In the genomic region with DNA sequence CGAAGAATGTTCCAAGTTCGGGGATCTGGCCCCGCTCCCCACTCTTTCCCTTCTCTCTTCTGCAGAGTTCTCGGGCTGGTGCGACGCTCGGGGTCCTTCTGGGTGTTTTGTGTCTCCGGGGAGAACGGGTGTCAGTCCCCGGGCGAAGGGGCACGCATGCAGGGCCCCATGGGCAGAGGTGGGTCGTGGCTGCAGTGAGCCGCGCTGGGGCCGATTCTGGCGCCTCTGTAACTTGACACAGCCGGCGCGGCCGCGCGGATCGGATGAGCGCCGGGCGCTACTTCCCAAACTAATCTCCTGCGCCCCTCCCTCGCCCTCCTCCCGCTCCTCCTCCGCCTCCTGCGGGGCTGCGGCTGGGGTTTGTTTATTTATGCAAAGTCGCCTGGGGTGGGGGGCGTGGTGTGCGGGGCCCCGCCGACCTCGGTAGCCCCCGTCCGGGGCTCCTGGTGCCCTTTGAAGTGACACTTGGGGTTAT, we compare ENCODE assay signal across 8 mouse cellular contexts. TPM values are rescaled to one million over a fixed set of nuclear protein-coding genes. Genes with fewer than 3 reads are reported as not detected.
DNase-seq lines count a peak whose midpoint lies in the region; ATAC-seq and TF ChIP-seq lines count a peak whose summit lies in the region.

A gene (minus strand): TSS at position 243 of the 475 bp plus-strand sequence.

- peak within 1 kb of the TSS; percentile 66 for H3K9ac ChIP-seq in ES-Bruce4 (ENCODE audit: low read depth, poor library complexity, severe bottlenecking)
- H3K9ac ChIP-seq in forebrain, postnatal 0 days, result peak within 1 kb of the TSS; percentile 18; the same call in 1 of the 2 replicates
- peak within 1 kb of the TSS; percentile 52 for H3K9ac ChIP-seq in midbrain, embryonic 13.5 days (replicated peaks)

- TF ChIP-seq EP300 in ES-Bruce4 (IDR thresholded peaks at IDR 0.05; ENCODE audit: insufficient read depth, low read depth, low read length), result no peak

- no peak for TF ChIP-seq POLR2A in ES-Bruce4 (IDR thresholded peaks at IDR 0.05; ENCODE audit: insufficient read depth, low read length)

- peak within 1 kb of the TSS; percentile 62 for H3K4me2 ChIP-seq in forebrain, postnatal 0 days (ENCODE audit: low read depth)
- H3K4me2 ChIP-seq in midbrain, embryonic 13.5 days (replicated peaks), result peak within 1 kb of the TSS; percentile 66

- TF ChIP-seq CTCF in ES-Bruce4 (IDR thresholded peaks at IDR 0.05; ENCODE audit: low read depth, low read length), result no peak
- TF ChIP-seq CTCF in forebrain, postnatal 0 days (IDR thresholded peaks at IDR 0.05; ENCODE audit: low read depth), result no peak

- no peak for ATAC-seq in forebrain, postnatal 0 days
- no peak for ATAC-seq in midbrain, embryonic 13.5 days

- DNase-seq in ZHBTc4 (ENCODE audit: low read depth, low spot score), result peak; percentile 81
- DNase-seq in forebrain, postnatal 0 days, result no peak
- DNase-seq in kidney, postnatal 14 days, result peak; percentile 45
- DNase-seq in spleen, postnatal 14 days (ENCODE audit: low spot score in 2 of 2), result no peak
- no peak for DNase-seq in left cerebral cortex, adult 9 months (ENCODE audit: low spot score in 2 of 2)
- no peak for DNase-seq in frontal cortex, postnatal 10 days (ENCODE audit: low spot score in 2 of 2)

- H3K27ac ChIP-seq in ES-Bruce4 (ENCODE audit: insufficient read depth, low read length), result no peak within 1 kb of the TSS
- H3K27ac ChIP-seq in forebrain, postnatal 0 days (ENCODE audit: low read depth, low read length), result no peak within 1 kb of the TSS
- no peak within 1 kb of the TSS for H3K27ac ChIP-seq in midbrain, embryonic 13.5 days

- H3K4me3 ChIP-seq in ES-Bruce4 (ENCODE audit: low read depth, low read length), result peak within 1 kb of the TSS; percentile 82
- H3K4me3 ChIP-seq in forebrain, postnatal 0 days (ENCODE audit: low read depth, low read length), result peak within 1 kb of the TSS; percentile 35
- H3K4me3 ChIP-seq in midbrain, embryonic 13.5 days (replicated peaks), result peak within 1 kb of the TSS; percentile 43

- no peaks in the 10 kb centered on the region for H3K36me3 ChIP-seq in ES-Bruce4 (ENCODE audit: control insufficient read depth, insufficient read depth, low read length, poor library complexity, severe bottlenecking)
- H3K36me3 ChIP-seq in forebrain, postnatal 0 days (ENCODE audit: insufficient read depth), result no peaks in the 10 kb centered on the region
- H3K36me3 ChIP-seq in midbrain, embryonic 13.5 days, result no peaks in the 10 kb centered on the region

- no peaks in the 10 kb centered on the region for H3K4me1 ChIP-seq in ES-Bruce4 (ENCODE audit: control insufficient read depth, insufficient read depth, low read length)
- H3K4me1 ChIP-seq in forebrain, postnatal 0 days (ENCODE audit: insufficient read depth), result no peaks in the 10 kb centered on the region
- peaks cover 21% of the 10 kb centered on the region for H3K4me1 ChIP-seq in midbrain, embryonic 13.5 days (replicated peaks)

- no peaks in the 10 kb centered on the region for H3K9me3 ChIP-seq in ES-Bruce4 (replicated peaks; ENCODE audit: control insufficient read depth, insufficient read depth, low read length, poor library complexity, severe bottlenecking)
- no peaks in the 10 kb centered on the region for H3K9me3 ChIP-seq in forebrain, postnatal 0 days (ENCODE audit: low read length)
- H3K9me3 ChIP-seq in midbrain, embryonic 13.5 days, result no peaks in the 10 kb centered on the region

- under 1% methylated on average over 40 of the region's 41 CpGs for WGBS in forebrain, postnatal 0 days
- WGBS in midbrain, embryonic 13.5 days, result under 1% methylated on average over 38 of the region's 41 CpGs

- peaks cover 7% of the 10 kb centered on the region; the same call in 1 of the 2 replicates for H3K27me3 ChIP-seq in ES-Bruce4 (ENCODE audit: control insufficient read depth, insufficient read depth, low read length, poor library complexity, severe bottlenecking)
- peaks cover 51% of the 10 kb centered on the region for H3K27me3 ChIP-seq in forebrain, postnatal 0 days (ENCODE audit: insufficient read depth, low read length)
- H3K27me3 ChIP-seq in midbrain, embryonic 13.5 days, result peaks cover 69% of the 10 kb centered on the region

RNA-seq across cellular contexts. Expression of the gene that starts here (rescaled TPM):
- polyA plus RNA-seq in ES-Bruce4 (2011; ENCODE audit: insufficient read depth, insufficient read length, low read depth, missing spikeins), result 0.59 and 1.0 TPM in 2 replicates
- total RNA-seq in forebrain, postnatal 0 days (2014; rRNA removed), result 2.4 and 3.7 TPM in 2 replicates
- 1.1 and 1.6 TPM in 2 replicates for polyA plus RNA-seq in forebrain, postnatal 0 days (2015; fragmentation: Nextera tagmentation; extraction: Ambion mirVana)
- polyA plus RNA-seq in midbrain, embryonic 13.5 days (2015; fragmentation: Nextera tagmentation; extraction: Ambion mirVana), result 1.1 and 1.2 TPM in 2 replicates

Comparison
In these comparisons a context has a peak if more than half of its experiments do, and no peak if none do; other contexts are left out.
1. DNase-seq: peak in ZHBTc4 (single experiment) and kidney, postnatal 14 days (single experiment); none in forebrain, postnatal 0 days (single experiment), spleen, postnatal 14 days (0 of 2), left cerebral cortex, adult 9 months (0 of 2) and frontal cortex, postnatal 10 days (0 of 2).
2. Peak in every context shown above with its lines, with median percentiles within 50 percentile points of each other: H3K4me3 ChIP-seq and H3K9ac ChIP-seq.